Mouse (Mus musculus) midbrain, embryonic 12.5 days (tissue): Measurements from ENCODE around the gene Efr3b. TPM values are rescaled to one million over a fixed set of nuclear protein-coding genes. Genes with fewer than 3 reads are reported as not detected.
"Not testable (repeated sequence)": the region's sequence is repeated elsewhere in the genome, so short reads cannot be mapped to it uniquely, and the experiment has no call there.

Experiments used
- ATAC-seq: fragments of 200-750 bp; cut with Nextera tagmentation; 2 replicates; pipeline ENCODE4 v1.8.0; 2017; ENCODE audit warnings: low read depth, moderate TSS enrichment, moderate library complexity; ENCODE audit not compliant: low FRiP score
- H3K27ac ChIP-seq: fragments of 300-500 bp; sonication (generic); replicated peaks from 2 replicates; pipeline ENCODE4 v1.5.1; 2016; ENCODE audit warnings: mild to moderate bottlenecking
- H3K27me3 ChIP-seq: fragments of 300-500 bp; sonication (generic); 2 replicates; pipeline ENCODE4 v1.6.1; 2016; ENCODE audit warnings: mild to moderate bottlenecking
- H3K36me3 ChIP-seq: fragments of 300-500 bp; sonication (generic); 2 replicates; pipeline ENCODE4 v1.6.1; 2016
- H3K4me1 ChIP-seq: fragments of 300-500 bp; sonication (generic); 2 replicates; pipeline ENCODE4 v1.6.1; 2016
- H3K4me2 ChIP-seq: fragments of 300-500 bp; sonication (generic); replicated peaks from 2 replicates; pipeline ENCODE4 v1.6.1; 2016; ENCODE audit warnings: mild to moderate bottlenecking, moderate library complexity
- H3K4me3 ChIP-seq: fragments of 300-500 bp; sonication (generic); 2 replicates; pipeline ENCODE4 v1.5.1; 2016; ENCODE audit warnings: mild to moderate bottlenecking
- H3K9ac ChIP-seq: fragments of 300-500 bp; sonication (generic); replicated peaks from 2 replicates; pipeline ENCODE4 v1.6.1; 2016; ENCODE audit warnings: mild to moderate bottlenecking, moderate library complexity
- H3K9me3 ChIP-seq: fragments of 300-500 bp; sonication (generic); 2 replicates; pipeline ENCODE4 v1.6.1; 2016; ENCODE audit warnings: mild to moderate bottlenecking
- WGBS: fragments of 180-500 bp; shearing (Covaris S2); methylation state at CpG from one replicate; pipeline ENCODE4 v1.1.7; 2016; 5-methylcytosine and 5-hydroxymethylcytosine counted together
- polyA plus RNA-seq: library from polyadenylated mRNA; unstranded; fragments of >200 nt; fragmentation: Nextera tagmentation; extraction: Ambion mirVana; gene quantifications from 2 replicates; pipeline ENCODE4 v1.2.1, GENCODE M21; 2016

The Efr3b gene
- polyA plus RNA-seq, 1 experiment from 2014 or later: 32.0 TPM

DNA sequence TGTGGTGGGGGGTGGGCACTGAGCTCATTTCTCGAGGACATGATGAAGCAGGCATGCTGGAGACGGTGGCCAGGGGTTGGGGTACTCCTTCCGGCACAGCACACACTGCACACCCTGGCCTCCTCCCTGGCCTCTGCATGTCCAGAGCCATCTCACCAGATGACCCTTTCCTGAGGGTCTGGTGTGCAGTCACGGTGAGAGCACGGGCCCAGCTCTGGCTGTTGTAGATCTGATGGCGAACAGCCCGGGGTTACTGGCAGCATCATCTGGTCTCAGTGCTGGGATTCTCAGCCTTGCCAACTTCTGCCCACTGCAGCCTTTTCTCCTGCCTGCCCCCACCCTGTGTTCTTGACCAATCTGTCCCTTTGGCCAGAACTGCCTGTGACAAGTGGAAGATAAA, 32.6 kb downstream of the Efr3b start:
- H3K27ac ChIP-seq: no peak overlapping the region
- whole genome bisulfite sequencing: 89% methylated on average over 7 of the region's 7 CpGs
- no peak for ATAC-seq
- no peaks in the 10 kb centered on the region for H3K27me3 ChIP-seq
- H3K4me1 ChIP-seq: peaks cover 38% of the 10 kb centered on the region
- no peak overlapping the region for H3K4me2 ChIP-seq
- H3K9me3 ChIP-seq: no peaks in the 10 kb centered on the region
- no peak overlapping the region for H3K9ac ChIP-seq
- no peak overlapping the region for H3K4me3 ChIP-seq
- H3K36me3 ChIP-seq: no peaks in the 10 kb centered on the region

DNA sequence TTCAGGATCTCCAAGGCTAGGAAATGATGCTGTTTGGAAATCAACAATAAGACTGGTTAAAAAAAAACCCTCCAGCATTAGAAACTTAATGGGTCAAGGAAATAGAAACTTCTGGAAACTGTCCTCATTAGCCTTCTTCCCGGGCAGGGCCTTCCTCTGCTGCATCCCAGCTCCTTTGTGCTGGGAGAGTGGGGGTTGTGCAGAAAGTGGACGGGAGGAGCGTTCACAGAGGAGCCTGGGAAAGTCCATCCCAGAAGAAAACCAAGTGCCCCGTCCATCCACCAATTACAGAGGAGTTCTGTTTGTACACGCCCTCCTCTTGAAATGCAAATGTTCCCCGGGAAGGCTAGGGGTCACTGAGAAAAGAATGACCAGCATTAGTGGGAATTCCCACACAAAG, 34.1 kb downstream of the Efr3b start:
- 6% methylated on average over 6 of the region's 6 CpGs for WGBS
- Histone ChIP-seq H3K36me3 (peaks cover 5% of the 10 kb centered on the region; the same call in 1 of the 2 replicates), H3K4me2 (no peak overlapping the region), H3K4me3 (no peak overlapping the region), H3K27ac (no peak overlapping the region), H3K9ac (no peak overlapping the region), H3K4me1 (peaks cover 36% of the 10 kb centered on the region), H3K27me3 (no peaks in the 10 kb centered on the region), H3K9me3 (no peaks in the 10 kb centered on the region)
- ATAC-seq: no peak

DNA sequence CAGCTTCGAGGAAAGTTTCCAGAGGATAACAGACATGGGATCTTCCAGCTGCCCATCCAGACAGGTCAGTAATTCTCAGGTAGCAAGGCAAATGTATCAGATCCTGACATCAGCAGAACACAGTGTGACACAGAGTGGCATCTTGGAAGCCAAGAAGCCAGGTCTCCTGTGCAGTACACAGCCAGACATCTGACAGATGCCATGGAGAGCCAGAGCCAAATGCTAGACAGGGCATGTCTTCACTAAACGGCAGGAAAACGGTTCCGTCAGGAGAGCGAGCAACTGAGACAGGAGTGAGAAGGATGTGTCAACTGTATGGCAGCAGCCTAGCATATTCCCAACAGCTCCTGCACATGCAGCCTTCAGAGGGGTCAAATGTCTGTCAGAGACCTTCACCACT, 38.3 kb downstream of the Efr3b start:
- no peak for ATAC-seq
- peaks cover 11% of the 10 kb centered on the region; the same call in 1 of the 2 replicates for H3K36me3 ChIP-seq
- no peak overlapping the region for H3K9ac ChIP-seq
- H3K4me1 ChIP-seq: 0 out of 2 replicates have a peak, but pooled peaks cover 8% of the 10 kb centered on the region
- H3K27ac ChIP-seq: no peak overlapping the region
- 96% methylated on average over 5 of the region's 5 CpGs for WGBS
- H3K9me3 ChIP-seq: no peaks in the 10 kb centered on the region
- no peak overlapping the region for H3K4me2 ChIP-seq
- H3K4me3 ChIP-seq: no peak overlapping the region
- H3K27me3 ChIP-seq: no peaks in the 10 kb centered on the region

DNA sequence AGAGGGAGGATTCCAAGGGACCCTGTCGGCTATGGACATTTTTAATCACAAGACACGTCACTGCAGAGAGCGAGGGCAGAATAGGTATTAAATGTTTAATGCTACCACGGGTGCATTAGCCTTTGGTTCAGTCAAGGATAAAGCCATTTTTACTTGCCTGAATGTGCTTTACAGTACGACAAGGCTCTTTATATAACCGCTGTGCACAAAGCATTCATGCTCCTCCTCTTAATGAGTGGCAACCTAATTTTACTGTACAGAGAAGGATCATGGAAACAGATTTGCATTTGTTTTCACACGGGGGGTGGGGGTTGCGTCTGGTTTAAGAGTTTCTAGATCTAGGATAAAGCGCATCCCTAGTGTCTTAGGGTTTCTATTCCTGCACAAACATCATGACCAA, 42.0 kb downstream of the Efr3b start:
- no peak overlapping the region for H3K9ac ChIP-seq
- 90% methylated on average over 9 of the region's 9 CpGs for WGBS
- H3K27me3 ChIP-seq: no peaks in the 10 kb centered on the region
- H3K4me2 ChIP-seq: no peak overlapping the region
- no peak overlapping the region for H3K27ac ChIP-seq
- H3K9me3 ChIP-seq: no peaks in the 10 kb centered on the region
- peaks cover 18% of the 10 kb centered on the region for H3K36me3 ChIP-seq
- no peak for ATAC-seq
- no peaks in the 10 kb centered on the region for H3K4me1 ChIP-seq
- H3K4me3 ChIP-seq: no peak overlapping the region

DNA sequence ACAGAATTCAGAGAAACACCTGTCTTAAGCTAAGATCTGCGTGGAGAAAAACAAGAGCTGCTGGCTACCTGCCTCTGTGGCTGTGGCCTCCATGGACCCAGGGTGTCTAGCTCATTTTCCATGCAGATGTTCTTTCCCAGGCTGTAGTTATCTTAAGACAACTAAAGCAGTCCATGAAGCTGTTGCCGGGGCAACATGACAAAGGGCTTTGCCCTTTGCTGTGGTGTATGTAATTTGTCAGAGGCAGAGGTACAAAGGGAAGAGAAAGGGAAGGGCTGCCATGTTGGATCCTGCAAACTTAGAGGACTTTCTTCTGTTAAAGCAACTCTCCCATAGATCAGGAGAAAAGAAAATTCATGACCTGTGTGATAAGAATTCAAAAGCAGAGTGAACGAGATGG, 47.7 kb downstream of the Efr3b start:
- Histone ChIP-seq H3K36me3 (peaks cover 9% of the 10 kb centered on the region), H3K4me2 (no peak overlapping the region), H3K4me1 (peaks cover 9% of the 10 kb centered on the region), H3K27me3 (no peaks in the 10 kb centered on the region), H3K9me3 (no peaks in the 10 kb centered on the region), H3K27ac (no peak overlapping the region), H3K4me3 (no peak overlapping the region), H3K9ac (no peak overlapping the region)
- 76% methylated on average over 3 of the region's 3 CpGs for WGBS
- ATAC-seq: no peak

DNA sequence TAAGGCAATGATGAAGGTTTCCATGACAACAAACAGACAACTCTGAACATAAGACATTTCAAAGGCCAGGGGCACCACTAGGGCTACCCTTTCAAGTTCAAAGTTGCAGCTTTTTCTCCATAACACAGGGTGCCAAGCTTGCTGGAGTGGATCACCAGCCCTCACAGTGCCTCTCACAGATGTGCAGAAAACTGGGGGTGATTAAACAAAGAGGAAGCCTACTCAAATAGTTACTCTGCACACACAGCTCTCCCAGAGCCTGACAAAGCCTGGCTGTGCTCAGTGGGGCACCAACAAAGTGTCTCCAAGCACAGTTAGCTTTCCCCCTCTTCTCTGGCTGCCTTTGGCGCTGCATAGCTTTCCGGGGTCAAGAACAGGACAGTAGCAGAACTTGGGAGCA, 48.8 kb downstream of the Efr3b start:
- Histone ChIP-seq H3K4me2 (no peak overlapping the region), H3K9ac (no peak overlapping the region), H3K4me3 (no peak overlapping the region), H3K27me3 (no peaks in the 10 kb centered on the region), H3K4me1 (peaks cover 9% of the 10 kb centered on the region), H3K9me3 (no peaks in the 10 kb centered on the region), H3K27ac (no peak overlapping the region), H3K36me3 (peaks cover 12% of the 10 kb centered on the region)
- no peak for ATAC-seq
- WGBS: 55% methylated on average over 2 of the region's 2 CpGs

DNA sequence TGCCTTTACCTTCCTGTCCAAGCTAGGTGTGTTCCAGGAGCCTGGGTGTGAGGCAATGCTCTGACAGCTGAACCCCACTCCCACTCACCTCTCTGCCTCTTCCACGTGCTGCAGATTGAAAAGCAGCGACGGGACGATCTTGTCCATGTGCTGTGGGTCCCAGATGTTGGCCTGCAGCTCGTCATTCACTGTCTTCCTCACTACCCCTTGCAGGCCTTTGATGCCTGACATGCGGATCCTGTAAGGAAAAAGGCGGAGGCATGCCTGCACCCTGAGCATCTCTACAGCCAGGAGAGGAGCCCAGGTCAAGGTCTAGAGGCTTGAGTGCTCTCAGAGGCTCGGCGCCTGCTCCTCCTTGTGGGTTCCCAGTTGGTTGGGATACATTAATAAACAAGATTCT, 54.3 kb downstream of the Efr3b start:
- no peak for ATAC-seq
- Histone ChIP-seq H3K27ac (no peak overlapping the region), H3K9me3 (no peaks in the 10 kb centered on the region), H3K36me3 (peaks cover 24% of the 10 kb centered on the region), H3K4me1 (peaks cover 8% of the 10 kb centered on the region), H3K9ac (no peak overlapping the region), H3K27me3 (peaks cover 19% of the 10 kb centered on the region), H3K4me2 (no peak overlapping the region), H3K4me3 (no peak overlapping the region)
- WGBS: 88% methylated on average over 9 of the region's 9 CpGs

DNA sequence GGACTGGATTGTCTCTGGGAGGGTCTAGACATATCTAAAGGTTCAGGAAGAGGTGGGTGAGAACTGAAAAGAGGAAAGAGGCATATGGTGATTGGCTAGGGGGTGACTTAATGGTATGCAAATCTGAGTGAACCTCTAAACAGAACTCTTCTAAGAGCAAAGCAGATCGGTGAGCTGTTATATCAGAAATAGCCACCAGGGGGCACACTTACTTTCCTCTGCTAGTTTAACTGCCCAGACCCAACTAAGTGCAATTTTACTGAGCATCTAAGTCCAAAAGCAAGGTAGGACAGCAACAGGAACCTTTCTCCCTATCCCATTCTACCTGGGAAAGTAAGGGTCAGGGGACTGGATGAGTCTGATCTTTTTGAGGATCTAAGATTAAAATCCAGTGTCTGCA, 55.0 kb downstream of the Efr3b start:
- Histone ChIP-seq H3K4me2 (no peak overlapping the region), H3K4me1 (peaks cover 8% of the 10 kb centered on the region), H3K9ac (no peak overlapping the region), H3K27me3 (peaks cover 19% of the 10 kb centered on the region), H3K27ac (no peak overlapping the region), H3K9me3 (no peaks in the 10 kb centered on the region), H3K36me3 (peaks cover 29% of the 10 kb centered on the region), H3K4me3 (no peak overlapping the region)
- 0% methylated on average over 1 of the region's 1 CpGs for WGBS
- ATAC-seq: no peak

DNA sequence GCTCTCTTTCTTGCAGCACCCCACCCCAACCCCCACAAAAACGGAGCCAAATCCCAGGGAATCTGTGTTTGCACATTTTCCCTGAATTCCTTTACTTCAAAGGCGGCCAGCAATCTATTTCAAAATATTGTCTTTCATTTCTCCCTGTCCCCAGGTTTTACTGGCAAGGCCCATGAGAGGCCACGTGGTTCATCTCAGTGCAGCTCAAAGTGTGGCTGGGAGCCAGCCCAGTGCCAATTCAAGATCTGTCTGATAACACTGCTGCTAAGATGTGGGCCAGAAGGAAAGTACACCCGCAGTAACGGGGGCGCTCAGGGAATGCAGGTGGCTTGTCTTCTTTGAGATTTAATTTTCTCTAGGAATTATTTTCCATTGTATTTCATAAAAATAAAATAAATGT, 56.5 kb downstream of the Efr3b start:
- peak overlapping the region; percentile 52; the same call in 1 of the 2 replicates for H3K9ac ChIP-seq
- 20% methylated on average over 6 of the region's 6 CpGs for WGBS
- H3K27me3 ChIP-seq: peaks cover 19% of the 10 kb centered on the region

DNA sequence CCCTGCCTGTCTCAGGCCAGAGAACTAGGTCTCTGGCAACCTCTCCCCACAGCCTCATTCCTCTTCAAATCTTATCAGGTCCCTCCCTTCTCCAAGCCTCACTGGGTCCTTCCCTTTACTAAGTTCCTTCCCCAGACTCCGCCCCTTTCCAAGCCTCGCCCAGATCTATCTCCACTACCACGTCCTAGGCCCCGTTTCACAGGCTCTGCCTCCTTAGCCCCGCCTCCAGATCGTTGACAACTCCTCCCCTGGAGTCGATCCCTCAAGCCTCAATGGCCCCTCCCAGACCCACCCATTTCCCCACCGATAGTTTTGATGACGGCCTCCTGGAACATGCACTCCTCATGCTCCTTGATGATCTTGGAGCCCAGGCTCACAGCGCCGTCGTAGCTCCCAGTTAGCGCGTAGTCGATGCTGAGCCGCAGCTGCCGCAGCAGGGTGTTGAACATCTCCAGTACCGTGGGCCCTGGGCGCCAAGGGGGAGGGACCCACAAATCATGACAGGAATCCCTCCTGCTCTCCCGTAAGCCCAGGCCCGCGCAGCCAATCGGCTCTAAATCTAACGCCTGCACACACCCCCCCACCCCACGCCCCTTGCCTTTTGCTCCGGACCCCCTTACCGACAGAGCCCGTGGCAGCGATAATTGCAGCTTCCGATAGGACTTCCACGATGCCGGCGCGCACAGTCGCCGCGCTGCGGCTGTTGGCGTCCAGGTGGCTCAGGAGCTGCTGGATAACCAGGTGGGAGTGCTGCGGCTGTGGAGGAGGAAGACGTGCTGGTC, 57.2 kb downstream of the Efr3b start:
- Histone ChIP-seq H3K4me1 (peaks cover 8% of the 10 kb centered on the region), H3K4me3 (peak overlapping the region; percentile 40), H3K27me3 (peaks cover 19% of the 10 kb centered on the region), H3K4me2 (peak overlapping the region; percentile 80), H3K9ac (peak overlapping the region; percentile 52), H3K27ac (no peak overlapping the region), H3K36me3 (peaks cover 50% of the 10 kb centered on the region), H3K9me3 (no peaks in the 10 kb centered on the region)
- under 1% methylated on average over 41 of the region's 41 CpGs for WGBS
- ATAC-seq: peak; percentile 83

More for the DNA sequence above, 56.5 kb downstream of the Efr3b start:
- no peak for ATAC-seq
- no peaks in the 10 kb centered on the region for H3K9me3 ChIP-seq
- H3K27ac ChIP-seq: no peak overlapping the region
- peaks cover 8% of the 10 kb centered on the region for H3K4me1 ChIP-seq
- H3K4me2 ChIP-seq: peak overlapping the region; percentile 80
- H3K36me3 ChIP-seq: peaks cover 42% of the 10 kb centered on the region
- H3K4me3 ChIP-seq: peak overlapping the region; percentile 40; the same call in 1 of the 2 replicates

DNA sequence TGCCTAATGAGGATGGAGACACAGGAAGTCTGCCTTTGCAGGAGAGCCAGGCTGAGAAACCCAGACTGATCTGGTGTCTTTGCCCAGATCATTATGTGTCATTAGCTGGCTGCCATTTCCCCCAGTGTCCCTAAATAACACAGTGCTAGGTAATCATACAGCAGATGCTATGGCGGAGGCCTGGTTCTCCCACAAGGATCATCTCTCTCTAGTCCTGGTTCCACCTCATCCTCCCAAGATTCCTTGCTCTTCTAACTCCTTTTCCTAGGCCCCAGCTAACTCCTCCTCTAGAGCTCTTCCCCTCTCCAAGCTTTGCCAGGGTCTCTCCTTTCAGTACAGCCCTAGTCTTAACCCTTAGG, 57.7 kb downstream of the Efr3b start:
- 67% methylated on average over 1 of the region's 1 CpGs for WGBS
- Histone ChIP-seq H3K9ac (no peak overlapping the region), H3K27ac (no peak overlapping the region), H3K4me2 (peak overlapping the region; percentile 80), H3K36me3 (peaks cover 55% of the 10 kb centered on the region), H3K9me3 (no peaks in the 10 kb centered on the region), H3K4me3 (peak overlapping the region; percentile 40; the same call in 1 of the 2 replicates), H3K4me1 (peaks cover 8% of the 10 kb centered on the region), H3K27me3 (peaks cover 19% of the 10 kb centered on the region)
- peak; percentile 6; the same call in 1 of the 2 replicates for ATAC-seq

DNA sequence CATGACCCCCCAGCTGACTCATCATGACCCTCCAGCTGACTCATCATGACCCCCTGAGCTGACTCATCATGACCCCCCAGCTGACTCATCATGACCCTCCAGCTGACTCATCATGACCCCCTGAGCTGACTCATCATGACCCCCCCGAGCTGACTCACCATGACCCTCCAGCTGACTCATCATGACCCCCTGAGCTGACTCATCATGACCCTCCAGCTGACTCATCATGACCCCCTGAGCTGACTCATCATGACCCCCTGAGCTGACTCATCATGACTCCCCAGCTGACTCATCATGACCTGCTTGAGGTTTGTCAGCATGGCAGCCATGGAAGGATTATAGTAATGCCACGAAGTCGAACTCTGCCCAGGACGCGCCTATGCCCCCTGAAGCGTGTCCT, 65.5 kb downstream of the Efr3b start:
- not testable (repeated sequence) for H3K27me3 ChIP-seq, H3K27ac ChIP-seq, H3K4me3 ChIP-seq, H3K4me1 ChIP-seq, ATAC-seq, H3K9ac ChIP-seq, H3K4me2 ChIP-seq, H3K9me3 ChIP-seq
- 94% methylated on average over 6 of the region's 6 CpGs for WGBS
- H3K36me3 ChIP-seq: peaks cover 93% of the 10 kb centered on the region

DNA sequence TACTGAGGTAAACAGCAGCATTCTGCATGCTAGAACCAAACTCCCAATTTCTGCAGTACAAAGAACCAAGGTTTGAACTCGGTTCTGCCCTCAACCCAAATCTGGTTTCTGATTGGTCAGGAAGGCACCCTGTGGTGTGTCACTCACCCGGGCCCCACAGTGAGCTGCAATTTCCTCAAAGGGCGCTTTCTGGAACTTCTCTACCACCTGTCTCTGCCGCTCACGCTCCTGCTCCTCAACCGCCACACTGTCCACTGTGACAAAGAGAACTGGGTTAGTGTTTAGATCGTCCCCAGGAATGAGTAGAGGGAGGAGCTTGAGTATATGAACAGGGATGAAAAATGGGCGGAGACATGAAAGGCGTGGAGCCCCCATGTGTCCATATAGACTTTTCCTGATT, 70.3 kb downstream of the Efr3b start:
- WGBS: 69% methylated on average over 9 of the region's 9 CpGs
- no peaks in the 10 kb centered on the region for H3K4me1 ChIP-seq
- H3K4me2 ChIP-seq: no peak overlapping the region
- H3K27ac ChIP-seq: no peak overlapping the region
- H3K27me3 ChIP-seq: no peaks in the 10 kb centered on the region
- no peaks in the 10 kb centered on the region for H3K9me3 ChIP-seq
- peaks cover 77% of the 10 kb centered on the region for H3K36me3 ChIP-seq
- no peak overlapping the region for H3K4me3 ChIP-seq
- no peak overlapping the region for H3K9ac ChIP-seq
- no peak for ATAC-seq
